8 mouse cellular contexts compared by ENCODE assay signal in genomic region chrX:100480317-100480716, GRCm38 (mm10). TPM values are rescaled to one million over a fixed set of nuclear protein-coding genes. Genes with fewer than 3 reads are reported as not detected.
A peak's percentile ranks its signal among the peaks of the same experiment; 100 is the strongest.
DNase-seq lines count a peak whose midpoint lies in the region; ATAC-seq lines count a peak whose summit lies in the region.

No protein-coding gene starts in this region.

- H3K36me3 ChIP-seq in embryonic facial prominence, embryonic 10.5 days (replicated peaks): no peaks in the 10 kb centered on the region
- H3K36me3 ChIP-seq in kidney, embryonic 16.5 days (ENCODE audit: insufficient read depth, low read length): no peaks in the 10 kb centered on the region

- H3K27ac ChIP-seq in embryonic facial prominence, embryonic 10.5 days (replicated peaks): no peak overlapping the region
- no peak overlapping the region for H3K27ac ChIP-seq in kidney, embryonic 16.5 days (ENCODE audit: low read length)

- H3K4me3 ChIP-seq in embryonic facial prominence, embryonic 10.5 days: no peak overlapping the region
- H3K4me3 ChIP-seq in kidney, embryonic 16.5 days (ENCODE audit: low read length): no peak overlapping the region

- no peak overlapping the region for H3K4me2 ChIP-seq in kidney, embryonic 16.5 days (replicated peaks; ENCODE audit: low read depth, low read length)

- H3K4me1 ChIP-seq in embryonic facial prominence, embryonic 10.5 days: no peaks in the 10 kb centered on the region
- H3K4me1 ChIP-seq in kidney, embryonic 16.5 days (ENCODE audit: insufficient read depth, low read length): no peaks in the 10 kb centered on the region

- 33% methylated on average over 3 of the region's 3 CpGs for WGBS in embryonic facial prominence, embryonic 10.5 days
- WGBS in kidney, embryonic 16.5 days: 45% methylated on average over 3 of the region's 3 CpGs

- peak; percentile 85 for DNase-seq in 416B (ENCODE audit: low read depth)
- DNase-seq in adrenal gland, adult 18-20 months (ENCODE audit: low spot score in 2 of 2): peak; percentile 32 to 38
- peak; percentile 63 for DNase-seq in embryonic facial prominence, embryonic 10.5 days (ENCODE audit: low spot score)
- DNase-seq in heart, adult 9 months (ENCODE audit: low spot score in 2 of 2): peak; percentile 33 to 47
- DNase-seq in liver: peak; percentile 73
- peak; percentile 54 to 64 for DNase-seq in spleen, postnatal 36 days (ENCODE audit: low spot score in 2 of 2)

- no peaks in the 10 kb centered on the region for H3K9me3 ChIP-seq in embryonic facial prominence, embryonic 10.5 days
- H3K9me3 ChIP-seq in kidney, embryonic 16.5 days (ENCODE audit: low read length): no peaks in the 10 kb centered on the region

- ATAC-seq in kidney, embryonic 16.5 days (ENCODE audit: low FRiP score, low TSS enrichment): peak; percentile 69; the same call in 1 of the 2 replicates
- peak; percentile 79 for ATAC-seq in monocyte, adult 5-6 weeks (replicated peaks; ENCODE audit: insufficient number of reproducible peaks, low FRiP score, low TSS enrichment, poor library complexity, severe bottlenecking)

- H3K9ac ChIP-seq in kidney, embryonic 16.5 days (replicated peaks; ENCODE audit: low read length): no peak overlapping the region

- H3K27me3 ChIP-seq in embryonic facial prominence, embryonic 10.5 days (replicated peaks; ENCODE audit: low read depth, poor library complexity, severe bottlenecking): peaks cover 77% of the 10 kb centered on the region
- peaks cover 13% of the 10 kb centered on the region for H3K27me3 ChIP-seq in kidney, embryonic 16.5 days (ENCODE audit: insufficient read depth, low read length)

RNA-seq across cellular contexts. Expression of gene Igbp1, which starts 13.8 kb away (rescaled TPM):
- total RNA-seq in adrenal gland, adult 18-20 months (2021): 10 to 100 TPM; 60.7 to 66.5 TPM
- polyA plus RNA-seq in embryonic facial prominence, embryonic 10.5 days (2016; fragmentation: Nextera tagmentation; extraction: Ambion mirVana): 40.5 and 43.0 TPM in 2 replicates
- 41.5 and 45.0 TPM in 2 replicates for polyA plus RNA-seq in kidney, embryonic 16.5 days (2015; fragmentation: Nextera tagmentation; extraction: Ambion mirVana)
- total RNA-seq in monocyte, adult 5-6 weeks (2017): 89.4 to 107 TPM (median 91.8 TPM) in 3 replicates

RNA-seq across cellular contexts. Expression of gene Awat2, which starts 37.8 kb away (rescaled TPM):
- total RNA-seq in adrenal gland, adult 18-20 months (2021): under 1 TPM; 0.29 to 0.53 TPM
- 0.70 and 0.71 TPM in 2 replicates for polyA plus RNA-seq in embryonic facial prominence, embryonic 10.5 days (2016; fragmentation: Nextera tagmentation; extraction: Ambion mirVana)
- 0.54 and 0.71 TPM in 2 replicates for polyA plus RNA-seq in kidney, embryonic 16.5 days (2015; fragmentation: Nextera tagmentation; extraction: Ambion mirVana)
- 0.39 TPM in 1 of 3 replicates, not detected in the others for total RNA-seq in monocyte, adult 5-6 weeks (2017)

RNA-seq across cellular contexts. Expression of gene Dgat2l6, which starts 44.3 kb away (rescaled TPM):
- not detected for total RNA-seq in adrenal gland, adult 18-20 months (2021)
- not detected in 2 replicates for polyA plus RNA-seq in embryonic facial prominence, embryonic 10.5 days (2016; fragmentation: Nextera tagmentation; extraction: Ambion mirVana)
- polyA plus RNA-seq in kidney, embryonic 16.5 days (2015; fragmentation: Nextera tagmentation; extraction: Ambion mirVana): not detected in 2 replicates
- not detected in 3 replicates for total RNA-seq in monocyte, adult 5-6 weeks (2017)

RNA-seq across cellular contexts. Expression of gene Otud6a, which starts 51.5 kb away (rescaled TPM):
- total RNA-seq in adrenal gland, adult 18-20 months (2021): not detected
- not detected in 2 replicates for polyA plus RNA-seq in embryonic facial prominence, embryonic 10.5 days (2016; fragmentation: Nextera tagmentation; extraction: Ambion mirVana)
- polyA plus RNA-seq in kidney, embryonic 16.5 days (2015; fragmentation: Nextera tagmentation; extraction: Ambion mirVana): not detected in 2 replicates
- not detected in 3 replicates for total RNA-seq in monocyte, adult 5-6 weeks (2017)

Comparison
In these comparisons a context has a peak if more than half of its experiments do, and no peak if none do; other contexts are left out.
1. DNase-seq: peak in every context shown above with its lines; median percentile 85 in 416B; 73 in liver; 63 in embryonic facial prominence, embryonic 10.5 days; 59 in spleen, postnatal 36 days; 40 in heart, adult 9 months; 35 in adrenal gland, adult 18-20 months.